Comparison of ENCODE assay signal across 17 mouse cellular contexts in genomic region chr6:144256500-144256899, GRCm38 (mm10).
A peak's percentile ranks its signal among the peaks of the same experiment; 100 is the strongest.
DNase-seq lines count a peak whose midpoint lies in the region; ATAC-seq lines count a peak whose summit lies in the region.
"Had no signal": no experiment of that assay in that cellular context is flagged by ENCODE, and none has a peak within 500 bp of the region (broad histone marks: within the 10 kb centered on the region; RNA-seq: fewer than 3 reads in every experiment).

No protein-coding gene starts in this region.

- no peak overlapping the region for H3K27ac ChIP-seq in intestine, embryonic 16.5 days (ENCODE audit: low read length)
- no peak overlapping the region for H3K27ac ChIP-seq in intestine, embryonic 15.5 days
- H3K27ac ChIP-seq in midbrain, embryonic 13.5 days: peak overlapping the region; percentile 10; the same call in 1 of the 2 replicates
- no peak overlapping the region for H3K27ac ChIP-seq in midbrain, embryonic 11.5 days (ENCODE audit: low read depth, low read length)
- H3K27ac ChIP-seq in limb, embryonic 10.5 days: peak overlapping the region; percentile 19; the same call in 1 of the 2 replicates
- H3K27ac ChIP-seq: forebrain, embryonic 12.5 days; kidney, embryonic 15.5 days; limb, embryonic 15.5 days; midbrain, embryonic 12.5 days; neural tube, embryonic 15.5 days had no signal

- WGBS in intestine, embryonic 16.5 days: 72% methylated on average over 8 of the region's 8 CpGs
- WGBS in intestine, embryonic 15.5 days: 73% methylated on average over 8 of the region's 8 CpGs
- WGBS in midbrain, embryonic 13.5 days: 64% methylated on average over 8 of the region's 8 CpGs
- 78% methylated on average over 8 of the region's 8 CpGs for WGBS in midbrain, embryonic 11.5 days
- WGBS in limb, embryonic 10.5 days: 91% methylated on average over 8 of the region's 8 CpGs

- no peak overlapping the region for H3K9ac ChIP-seq in intestine, embryonic 16.5 days (ENCODE audit: low read depth, low read length)
- H3K9ac ChIP-seq in intestine, embryonic 15.5 days: no peak overlapping the region
- no peak overlapping the region for H3K9ac ChIP-seq in midbrain, embryonic 13.5 days (replicated peaks)
- no peak overlapping the region for H3K9ac ChIP-seq in midbrain, embryonic 11.5 days (ENCODE audit: low read length)
- H3K9ac ChIP-seq: forebrain, embryonic 12.5 days; kidney, embryonic 15.5 days; limb, embryonic 15.5 days; midbrain, embryonic 12.5 days; neural tube, embryonic 15.5 days had no signal

- H3K4me3 ChIP-seq in intestine, embryonic 16.5 days (ENCODE audit: low read length): no peak overlapping the region
- H3K4me3 ChIP-seq in intestine, embryonic 15.5 days (replicated peaks): no peak overlapping the region
- no peak overlapping the region for H3K4me3 ChIP-seq in midbrain, embryonic 13.5 days (replicated peaks)
- H3K4me3 ChIP-seq in midbrain, embryonic 11.5 days (ENCODE audit: low read depth, low read length): no peak overlapping the region
- H3K4me3 ChIP-seq in limb, embryonic 10.5 days: no peak overlapping the region
- H3K4me3 ChIP-seq: forebrain, embryonic 12.5 days; kidney, embryonic 15.5 days; limb, embryonic 15.5 days; midbrain, embryonic 12.5 days; myocyte; neural tube, embryonic 15.5 days had no signal

- no peaks in the 10 kb centered on the region for H3K36me3 ChIP-seq in intestine, embryonic 16.5 days (ENCODE audit: control insufficient read depth, insufficient read depth, low read length)
- no peaks in the 10 kb centered on the region for H3K36me3 ChIP-seq in intestine, embryonic 15.5 days
- no peaks in the 10 kb centered on the region for H3K36me3 ChIP-seq in midbrain, embryonic 13.5 days
- H3K36me3 ChIP-seq in midbrain, embryonic 11.5 days (ENCODE audit: control insufficient read depth, insufficient read depth, low read length): no peaks in the 10 kb centered on the region
- H3K36me3 ChIP-seq in limb, embryonic 10.5 days: no peaks in the 10 kb centered on the region
- H3K36me3 ChIP-seq: forebrain, embryonic 12.5 days; kidney, embryonic 15.5 days; limb, embryonic 15.5 days; midbrain, embryonic 12.5 days; neural tube, embryonic 15.5 days had no signal

- peak; percentile 4 for DNase-seq in gastrocnemius, adult 18-20 months (ENCODE audit: low spot score)
- no peak for DNase-seq in gastrocnemius, adult 8-10 months (ENCODE audit: low spot score in 2 of 2)
- DNase-seq in midbrain, embryonic 11.5 days (ENCODE audit: low spot score, missing footprints): no peak
- DNase-seq in limb, embryonic 10.5 days (ENCODE audit: low spot score): no peak
- no peak for DNase-seq in thymus, postnatal 25 days
- DNase-seq: adrenal gland, adult 8-10 months; lung, postnatal 14 days; thymus, adult 2 months had no signal

- no peaks in the 10 kb centered on the region for H3K9me3 ChIP-seq in intestine, embryonic 16.5 days (ENCODE audit: control insufficient read depth, low read length)
- H3K9me3 ChIP-seq in intestine, embryonic 15.5 days: no peaks in the 10 kb centered on the region
- H3K9me3 ChIP-seq in midbrain, embryonic 13.5 days: no peaks in the 10 kb centered on the region
- H3K9me3 ChIP-seq in midbrain, embryonic 11.5 days (ENCODE audit: control insufficient read depth, low read length): no peaks in the 10 kb centered on the region
- H3K9me3 ChIP-seq in limb, embryonic 10.5 days (replicated peaks): no peaks in the 10 kb centered on the region
- H3K9me3 ChIP-seq: forebrain, embryonic 12.5 days; kidney, embryonic 15.5 days; limb, embryonic 15.5 days; midbrain, embryonic 12.5 days; neural tube, embryonic 15.5 days had no signal

- ATAC-seq in intestine, embryonic 16.5 days: peak; percentile 33; the same call in 1 of the 2 replicates
- no peak; the same call in 1 of the 2 replicates for ATAC-seq in intestine, embryonic 15.5 days
- ATAC-seq in midbrain, embryonic 13.5 days: 0 out of 2 replicates have a peak, but pooled peaks have one; percentile 37
- ATAC-seq in midbrain, embryonic 11.5 days (ENCODE audit: low FRiP score): no peak

- H3K4me2 ChIP-seq in intestine, embryonic 16.5 days (ENCODE audit: low read depth, low read length): no peak overlapping the region
- no peak overlapping the region for H3K4me2 ChIP-seq in intestine, embryonic 15.5 days (replicated peaks)
- no peak overlapping the region for H3K4me2 ChIP-seq in midbrain, embryonic 13.5 days (replicated peaks)
- no peak overlapping the region for H3K4me2 ChIP-seq in midbrain, embryonic 11.5 days
- H3K4me2 ChIP-seq: forebrain, embryonic 12.5 days; kidney, embryonic 15.5 days; limb, embryonic 15.5 days; midbrain, embryonic 12.5 days; neural tube, embryonic 15.5 days had no signal

- no peaks in the 10 kb centered on the region for H3K27me3 ChIP-seq in intestine, embryonic 16.5 days (replicated peaks; ENCODE audit: control insufficient read depth, insufficient read depth, low read length)
- H3K27me3 ChIP-seq in intestine, embryonic 15.5 days (replicated peaks): no peaks in the 10 kb centered on the region
- H3K27me3 ChIP-seq in midbrain, embryonic 13.5 days: 0 out of 2 replicates have a peak, but pooled peaks cover 4% of the 10 kb centered on the region
- H3K27me3 ChIP-seq in midbrain, embryonic 11.5 days (ENCODE audit: control insufficient read depth, insufficient read depth, low read length): no peaks in the 10 kb centered on the region
- H3K27me3 ChIP-seq in limb, embryonic 10.5 days (ENCODE audit: low read depth, poor library complexity, severe bottlenecking): no peaks in the 10 kb centered on the region
- H3K27me3 ChIP-seq: forebrain, embryonic 12.5 days; kidney, embryonic 15.5 days; limb, embryonic 15.5 days; neural tube, embryonic 15.5 days had no signal

- H3K4me1 ChIP-seq in intestine, embryonic 16.5 days (ENCODE audit: control insufficient read depth, insufficient read depth, low read length): no peaks in the 10 kb centered on the region
- no peaks in the 10 kb centered on the region for H3K4me1 ChIP-seq in intestine, embryonic 15.5 days (replicated peaks)
- peaks cover 33% of the 10 kb centered on the region for H3K4me1 ChIP-seq in midbrain, embryonic 13.5 days (replicated peaks)
- peaks cover 19% of the 10 kb centered on the region for H3K4me1 ChIP-seq in midbrain, embryonic 11.5 days (ENCODE audit: control insufficient read depth, insufficient read depth, low read length)
- H3K4me1 ChIP-seq in limb, embryonic 10.5 days: peaks cover 26% of the 10 kb centered on the region
- H3K4me1 ChIP-seq: kidney, embryonic 15.5 days; limb, embryonic 15.5 days had no signal

Comparison
In these comparisons a context has a peak if more than half of its experiments do, and no peak if none do; other contexts are left out.
1. ATAC-seq: peak in intestine, embryonic 16.5 days (single experiment) and midbrain, embryonic 13.5 days (single experiment); none in intestine, embryonic 15.5 days (single experiment) and midbrain, embryonic 11.5 days (single experiment).
2. H3K27ac ChIP-seq: peak in midbrain, embryonic 13.5 days (single experiment) and limb, embryonic 10.5 days (single experiment); none in intestine, embryonic 16.5 days (single experiment), intestine, embryonic 15.5 days (single experiment) and midbrain, embryonic 11.5 days (single experiment).